Mouse (Mus musculus): ENCODE results near the gene Setd3. TPM values are rescaled to one million over a fixed set of nuclear protein-coding genes. Genes with fewer than 3 reads are reported as not detected.

Gene Setd3
- polyA plus RNA-seq (2014; fragmentation: Illumina TruSeq; extraction: RNeasy Lipid Tissue Mini Kit (QIAGEN cat#74804); ENCODE audit: low read depth, low replicate concordance), result 107 TPM

GRCm38 (mm10) chr12:108179246-108179320, at the start of gene Setd3:
TSS of gene Setd3 (minus strand) at chr12:108179314.

GRCm38 (mm10) chr12:108179321-108180266, 480 bp upstream of the Setd3 start, which contains the start of gene Ccnk:
TSS of gene Ccnk (plus strand) at chr12:108179579.

Other genes with a start within 250 kb of the Setd3 start
- 0.86 TPM for gene Bcl11b, start 175.7 kb downstream of the Setd3 start, polyA plus RNA-seq (2014; fragmentation: Illumina TruSeq; extraction: RNeasy Lipid Tissue Mini Kit (QIAGEN cat#74804); ENCODE audit: low read depth, low replicate concordance)
- gene Ccnk, start 265 bp upstream of the Setd3 start, polyA plus RNA-seq (2014; fragmentation: Illumina TruSeq; extraction: RNeasy Lipid Tissue Mini Kit (QIAGEN cat#74804); ENCODE audit: low read depth, low replicate concordance), result 29.0 TPM
- gene Ccdc85c, start 96.1 kb upstream of the Setd3 start, polyA plus RNA-seq (2014; fragmentation: Illumina TruSeq; extraction: RNeasy Lipid Tissue Mini Kit (QIAGEN cat#74804); ENCODE audit: low read depth, low replicate concordance), result 9.0 TPM
- 1.5 TPM for gene Hhipl1, start 127.0 kb upstream of the Setd3 start, polyA plus RNA-seq (2014; fragmentation: Illumina TruSeq; extraction: RNeasy Lipid Tissue Mini Kit (QIAGEN cat#74804); ENCODE audit: low read depth, low replicate concordance)
- gene Cyp46a1, start 155.1 kb upstream of the Setd3 start, polyA plus RNA-seq (2014; fragmentation: Illumina TruSeq; extraction: RNeasy Lipid Tissue Mini Kit (QIAGEN cat#74804); ENCODE audit: low read depth, low replicate concordance), result 4.2 TPM
- gene Eml1, start 191.6 kb upstream of the Setd3 start, polyA plus RNA-seq (2014; fragmentation: Illumina TruSeq; extraction: RNeasy Lipid Tissue Mini Kit (QIAGEN cat#74804); ENCODE audit: low read depth, low replicate concordance), result 23.8 TPM